Mouse (Mus musculus) fat pad, adult 2 months (tissue): Measurements from ENCODE around the gene Ehmt2.
"Not testable (repeated sequence)": the region's sequence is repeated elsewhere in the genome, so short reads cannot be mapped to it uniquely, and the experiment has no call there.

Source experiments
- DNase-seq: peaks from one replicate; pipeline ENCODE4 v3.0.0-alpha.2; 2011; ENCODE audit warnings: low read depth, low spot score; ENCODE audit errors: extremely low read depth

Ehmt2 gene

DNA sequence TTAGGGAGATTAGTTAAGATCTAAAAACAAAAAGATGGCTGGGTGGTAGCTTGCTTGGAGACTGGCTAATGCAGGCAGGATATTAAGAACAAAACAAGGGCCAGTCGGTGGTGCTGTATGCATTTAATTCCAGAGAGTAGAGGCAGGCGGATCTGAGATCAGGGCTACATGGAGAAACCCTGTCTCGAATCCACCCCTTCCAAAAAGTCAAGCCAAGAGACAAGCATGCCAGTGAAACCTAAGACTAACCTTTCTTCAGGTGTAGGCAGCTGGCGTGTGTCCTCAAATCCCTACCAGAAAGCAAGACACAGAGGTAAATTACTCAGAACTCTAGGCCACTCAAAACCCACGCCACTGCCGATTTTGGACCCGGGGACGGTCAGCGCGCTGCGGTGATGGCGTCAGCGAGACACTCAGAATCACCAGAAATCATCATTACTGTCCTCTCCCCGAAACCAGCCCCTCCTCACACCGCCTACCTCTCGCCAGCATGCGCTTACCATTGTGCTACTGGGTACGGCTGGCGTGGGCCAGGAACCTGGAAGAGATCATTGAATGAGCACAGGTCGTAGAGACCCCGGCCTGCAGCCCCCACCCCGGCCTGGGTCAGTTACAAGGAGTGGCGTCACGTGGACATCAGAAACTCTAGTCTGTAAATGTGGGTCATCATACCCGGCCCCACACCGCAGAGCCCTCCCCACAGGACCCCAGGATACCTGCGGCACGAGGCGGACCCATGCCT is 53.5 kb downstream of the Ehmt2 start:
- DNase-seq = no peak

DNA sequence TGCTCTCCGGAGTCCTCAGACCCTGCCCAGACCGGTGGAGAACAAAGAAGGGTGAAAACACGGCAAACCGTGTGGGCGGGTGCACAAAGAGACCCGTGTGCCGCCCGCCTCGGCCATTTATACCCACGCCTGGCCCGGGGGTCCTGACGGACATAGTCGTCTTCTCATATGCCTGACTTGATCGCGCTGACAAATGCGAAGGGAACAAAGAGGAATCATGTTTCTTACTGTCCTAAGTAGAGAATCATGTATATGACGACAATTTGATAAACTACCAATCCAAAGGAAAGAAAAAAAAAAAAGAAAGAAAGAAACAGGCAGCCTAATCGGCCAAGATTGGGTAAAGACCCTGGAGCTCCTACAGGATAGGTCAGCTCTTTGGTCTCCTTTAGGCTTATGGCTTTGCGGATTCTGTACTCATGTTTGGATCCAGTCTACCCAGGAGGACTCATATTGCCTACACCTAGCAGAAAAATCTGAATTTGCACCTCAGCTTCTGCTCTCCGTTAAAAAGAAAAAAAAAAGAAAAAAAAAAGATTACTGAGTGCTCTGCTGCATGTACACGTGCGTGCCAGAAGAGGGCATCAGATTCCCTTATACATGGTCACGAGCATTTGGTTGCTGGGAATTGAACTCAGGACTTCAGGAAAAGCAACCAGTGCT is 54.2 kb downstream of the Ehmt2 start:
- DNase-seq = no peak

DNA sequence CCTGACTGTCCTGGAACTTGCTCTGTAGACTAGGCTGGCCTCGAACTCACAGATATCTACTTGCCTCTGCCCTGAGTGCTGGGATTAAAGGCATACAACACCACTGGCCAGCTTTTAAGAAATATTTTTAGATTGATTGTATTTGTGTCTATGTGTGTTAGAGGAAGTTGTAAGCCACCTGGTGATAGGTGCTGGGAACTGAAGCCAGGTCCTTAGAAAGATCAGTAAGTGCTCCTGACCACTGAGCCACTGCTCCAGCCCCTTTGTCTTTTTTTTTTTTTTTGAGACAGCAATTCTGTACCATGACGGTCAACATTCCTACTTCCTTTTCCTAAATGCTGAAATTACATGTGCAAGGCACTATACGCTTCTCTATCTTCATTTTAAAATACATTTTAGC is 55.0 kb downstream of the Ehmt2 start:
- no peak for DNase-seq

DNA sequence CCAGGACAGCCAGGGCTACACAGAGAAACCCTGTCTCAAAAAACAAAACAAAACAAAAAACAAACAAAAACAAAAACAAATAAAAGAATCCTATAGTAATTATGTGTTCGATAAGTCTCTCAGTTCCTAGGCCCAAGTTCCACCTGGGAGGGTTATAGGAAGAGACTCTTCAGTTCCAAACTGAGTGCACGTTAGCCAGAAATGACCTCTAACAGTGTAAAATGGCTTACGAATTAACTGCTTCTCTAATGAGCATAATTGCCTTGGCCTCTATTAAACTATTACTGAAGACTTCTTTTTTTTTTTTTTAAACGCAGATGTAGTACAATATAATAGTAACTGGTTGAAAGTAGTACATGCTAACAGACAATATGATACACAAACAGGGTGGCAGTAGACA is 55.6 kb downstream of the Ehmt2 start:
- DNase-seq = no peak

DNA sequence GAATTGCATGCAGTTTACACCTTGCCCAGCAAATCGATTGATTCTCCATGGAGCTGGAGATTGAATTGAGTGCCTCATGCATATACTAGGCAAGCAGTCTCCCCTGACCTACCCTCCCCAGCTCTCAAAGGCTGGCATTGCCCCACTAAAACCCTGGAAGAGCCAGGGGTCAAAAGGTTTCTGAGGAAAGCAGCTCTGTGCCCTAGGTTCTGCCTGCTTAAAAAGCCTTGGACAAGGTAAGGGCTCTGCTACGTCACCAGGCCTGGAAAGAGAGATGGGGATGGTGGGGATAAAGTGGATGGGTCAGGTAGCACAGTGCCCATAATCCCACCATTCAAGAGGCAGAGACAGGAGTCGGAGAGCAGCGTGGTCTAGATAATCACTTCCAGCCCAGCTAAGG is 56.6 kb downstream of the Ehmt2 start:
- DNase-seq = no peak

DNA sequence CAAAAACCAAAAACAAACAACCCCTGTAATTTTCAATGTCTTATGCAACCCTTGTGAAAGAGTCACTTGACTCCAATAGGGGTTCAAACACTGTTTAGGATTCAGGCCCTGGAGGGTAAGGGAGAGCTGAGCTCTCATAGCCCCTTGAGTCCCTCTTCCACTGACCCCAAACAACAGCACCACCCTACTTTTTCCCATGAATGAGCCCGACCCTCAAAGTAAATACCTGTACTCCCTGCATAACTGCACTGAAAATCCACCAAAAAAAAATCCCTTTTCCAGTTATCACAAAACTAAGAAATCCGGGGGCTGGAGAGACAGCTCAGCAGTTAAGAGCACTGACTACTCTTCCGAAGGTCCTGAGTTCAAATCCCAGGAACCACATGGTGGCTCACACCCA is 57.6 kb downstream of the Ehmt2 start:
- DNase-seq = no peak

DNA sequence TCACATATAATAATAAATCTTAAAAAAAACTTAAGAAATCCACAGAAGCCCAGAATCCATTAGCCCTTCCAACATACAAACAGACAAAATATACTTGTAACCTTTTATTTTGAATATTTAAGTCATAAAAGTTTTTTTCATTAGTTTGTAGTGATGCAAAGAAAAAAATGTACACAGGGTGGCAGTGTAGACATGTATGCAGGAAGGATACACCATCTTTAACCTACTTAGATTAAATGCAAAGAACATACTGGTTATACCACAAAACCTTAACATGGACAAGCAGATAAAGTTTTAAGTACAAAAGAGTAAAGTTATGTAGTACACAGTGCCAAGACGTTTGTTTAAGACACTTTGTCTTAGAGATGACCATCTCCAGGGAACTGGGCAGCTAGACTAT is 58.1 kb downstream of the Ehmt2 start:
- no peak for DNase-seq

DNA sequence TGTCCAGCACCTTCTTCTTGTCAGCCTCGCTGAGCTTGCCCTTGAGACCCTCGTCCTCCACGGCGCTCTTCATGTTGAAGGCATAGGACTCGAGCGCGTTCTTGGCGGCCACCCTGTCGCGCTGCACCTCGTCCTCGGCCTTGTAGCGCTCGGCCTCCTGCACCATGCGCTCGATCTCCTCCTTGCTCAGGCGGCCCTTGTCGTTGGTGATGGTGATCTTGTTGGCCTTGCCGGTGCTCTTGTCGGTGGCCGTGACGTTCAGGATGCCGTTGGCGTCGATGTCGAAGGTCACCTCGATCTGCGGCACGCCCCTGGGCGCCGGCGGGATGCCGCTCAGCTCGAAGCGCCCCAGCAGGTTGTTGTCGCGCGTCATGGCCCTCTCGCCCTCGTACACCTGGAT is 59.0 kb downstream of the Ehmt2 start:
- not testable (repeated sequence) for DNase-seq

DNA sequence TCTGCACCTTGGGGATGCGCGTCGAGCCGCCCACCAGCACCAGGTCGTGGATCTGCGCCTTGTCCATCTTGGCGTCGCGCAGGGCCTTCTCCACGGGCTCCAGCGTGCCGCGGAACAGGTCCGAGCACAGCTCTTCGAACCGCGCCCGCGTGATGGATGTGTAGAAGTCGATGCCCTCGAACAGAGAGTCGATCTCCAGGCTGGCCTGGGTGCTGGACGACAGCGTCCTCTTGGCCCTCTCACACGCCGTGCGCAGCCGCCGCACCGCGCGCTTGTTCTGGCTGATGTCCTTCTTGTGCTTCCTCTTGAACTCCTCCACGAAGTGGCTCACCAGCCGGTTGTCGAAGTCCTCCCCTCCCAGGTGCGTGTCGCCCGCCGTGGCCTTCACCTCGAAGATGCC is 59.7 kb downstream of the Ehmt2 start:
- DNase-seq = not testable (repeated sequence)

DNA sequence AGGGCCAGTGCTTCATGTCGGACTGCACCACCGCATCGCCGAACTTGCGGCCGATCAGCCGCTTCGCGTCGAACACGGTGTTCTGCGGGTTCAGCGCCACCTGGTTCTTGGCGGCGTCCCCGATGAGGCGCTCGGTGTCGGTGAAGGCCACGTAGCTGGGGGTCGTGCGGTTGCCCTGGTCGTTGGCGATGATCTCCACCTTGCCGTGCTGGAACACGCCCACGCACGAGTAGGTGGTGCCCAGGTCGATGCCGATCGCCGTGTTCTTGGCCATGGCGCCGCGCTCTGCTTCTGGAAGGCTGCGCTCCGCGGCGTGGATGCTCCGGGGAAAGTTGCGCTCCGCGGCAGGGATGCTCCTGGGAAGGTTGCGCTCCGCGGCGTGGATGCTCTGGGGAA is 60.5 kb downstream of the Ehmt2 start:
- not testable (repeated sequence) for DNase-seq

DNA sequence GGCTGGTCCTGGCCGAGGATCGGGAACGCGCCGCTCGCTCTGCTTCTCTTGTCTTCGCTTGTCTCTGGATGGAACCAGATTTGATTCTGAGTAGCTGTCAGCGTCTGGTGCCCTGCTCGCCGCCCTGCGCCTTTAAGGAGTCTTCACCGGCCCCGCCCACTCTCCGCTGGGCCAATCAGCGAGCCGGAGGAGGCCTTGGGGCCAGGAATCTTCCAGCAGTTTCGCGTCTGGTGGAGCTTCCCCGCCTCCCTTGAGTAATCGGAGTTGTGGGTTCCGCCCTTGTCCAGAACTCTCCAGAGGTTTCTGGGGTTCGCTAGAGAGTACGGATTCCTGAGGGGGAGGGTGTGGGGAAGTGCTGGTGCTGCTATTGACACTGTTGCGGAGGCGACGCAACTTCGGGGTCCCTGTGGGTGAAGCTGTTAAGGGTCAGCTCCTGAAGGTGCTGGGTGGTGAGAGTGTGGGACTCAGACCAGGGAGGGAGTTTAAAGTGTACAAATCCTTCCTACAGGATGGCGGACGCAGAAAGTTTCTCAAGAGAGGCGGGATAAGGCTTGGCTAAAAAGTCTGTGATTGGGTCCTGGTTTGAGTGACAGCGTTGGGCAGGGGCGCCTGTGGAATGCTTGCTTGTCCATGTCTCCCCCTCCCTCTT is 61.0 kb downstream of the Ehmt2 start, which contains the start of gene Hspa1b:
TSS of gene Hspa1b (minus strand) at position 109 of the 649 bp plus-strand sequence.
- not testable (repeated sequence) for DNase-seq

DNA sequence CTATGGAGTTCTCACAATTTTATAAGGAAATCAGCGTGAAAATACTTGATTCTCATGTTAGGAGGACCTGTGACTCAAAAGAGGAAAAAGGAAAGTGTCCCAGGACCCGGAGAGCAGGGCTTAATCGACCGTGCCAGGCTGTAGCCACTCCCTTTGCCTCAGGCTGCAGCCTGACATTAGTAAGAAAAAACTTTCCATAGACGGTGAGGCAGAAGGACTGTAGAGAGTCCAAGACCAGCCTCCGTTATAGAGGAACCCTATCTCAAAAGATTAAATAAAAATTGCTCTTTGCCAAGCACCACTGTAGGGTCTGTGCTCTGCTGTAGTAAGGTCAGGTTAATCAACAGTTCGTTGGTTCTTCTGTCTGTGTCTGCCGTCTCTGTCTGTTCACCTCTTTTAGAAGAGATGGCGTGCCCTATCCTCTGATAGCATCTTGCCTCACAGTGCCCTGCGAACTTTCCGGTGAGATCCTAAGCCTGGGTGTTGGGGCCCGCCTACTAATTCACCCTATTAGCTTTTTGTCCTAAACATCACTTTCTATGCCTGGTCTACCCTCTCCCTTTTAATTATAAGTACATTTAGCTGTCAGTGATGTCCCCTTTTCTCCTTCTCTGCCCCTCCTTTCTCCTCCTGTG is 61.7 kb downstream of the Ehmt2 start:
- DNase-seq = no peak

DNA sequence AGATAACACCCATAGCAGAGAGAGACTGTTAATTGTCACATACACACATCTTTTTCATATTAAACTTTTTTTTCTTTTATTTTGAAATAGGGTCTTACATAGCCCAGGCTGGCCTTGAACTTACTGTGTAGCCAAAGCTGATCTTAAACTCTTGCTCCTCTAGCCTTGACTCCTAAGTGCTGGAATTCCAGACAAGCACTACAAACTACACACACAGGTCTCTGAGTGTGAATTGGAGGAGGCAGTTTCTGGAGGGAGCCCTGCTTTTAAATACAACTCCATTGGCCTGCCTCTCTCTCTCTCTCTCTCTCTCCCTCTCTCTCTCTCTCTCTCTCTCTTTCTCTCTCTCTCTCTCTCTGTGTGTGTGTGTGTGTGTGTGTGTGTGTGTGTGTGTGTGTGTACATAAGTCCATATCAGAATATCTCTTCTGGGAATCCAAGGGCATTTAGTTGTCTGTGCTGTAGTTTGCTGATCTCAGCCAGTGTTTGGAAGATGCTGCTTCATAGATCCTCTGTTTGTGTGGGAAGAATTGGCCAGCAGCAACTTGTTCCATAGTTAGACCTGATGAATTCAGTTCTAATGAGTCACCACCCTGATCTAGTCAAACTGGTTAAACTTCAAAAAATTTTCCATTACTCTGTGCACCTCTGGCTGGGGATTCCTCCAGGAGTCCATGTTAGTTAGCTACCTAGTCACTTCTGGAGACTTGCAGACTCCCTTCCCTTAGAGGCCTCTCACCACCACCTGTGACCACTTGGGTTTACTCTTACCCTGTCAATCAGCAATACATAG is 62.6 kb downstream of the Ehmt2 start:
- DNase-seq = peak; percentile 94

DNA sequence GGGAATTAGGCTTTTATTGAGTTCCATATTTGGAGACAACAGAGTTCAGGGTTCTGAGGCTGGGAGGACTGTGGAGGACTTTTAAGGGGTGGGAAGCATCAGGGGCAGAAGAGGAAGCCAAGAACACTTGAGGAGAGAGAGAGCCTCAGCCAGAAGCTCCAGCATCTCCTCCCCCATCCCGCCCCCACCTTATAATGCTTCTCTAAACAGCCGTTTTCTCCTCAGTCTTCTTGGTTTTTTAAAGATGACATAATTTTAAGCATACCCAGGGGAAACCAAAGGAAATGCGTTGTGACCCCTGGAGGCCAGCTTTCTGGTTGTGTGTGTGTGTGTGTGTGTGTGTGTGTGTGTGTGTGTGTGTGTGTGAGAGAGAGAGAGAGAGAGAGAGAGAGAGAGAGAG is 63.9 kb downstream of the Ehmt2 start:
- DNase-seq = no peak

DNA sequence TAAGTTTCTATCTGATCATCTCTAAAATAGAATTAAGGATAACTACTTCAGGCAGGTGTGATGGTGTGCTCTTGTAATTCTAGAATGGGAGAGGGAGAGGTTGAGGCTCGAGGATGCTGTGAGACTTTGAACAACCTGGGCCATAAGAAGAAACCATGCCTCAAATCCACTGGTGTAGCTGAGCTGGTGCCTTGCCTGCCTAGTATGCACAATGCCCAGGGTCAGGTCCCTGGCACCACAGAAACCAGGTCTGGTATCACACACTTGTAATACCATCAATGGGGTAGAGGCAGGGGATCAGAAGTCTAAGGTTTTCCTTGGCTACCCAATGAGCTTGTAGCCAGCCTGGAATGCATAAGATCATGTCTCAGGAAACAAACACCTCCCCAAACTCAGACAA is 64.6 kb downstream of the Ehmt2 start:
- DNase-seq = no peak
